Mouse (Mus musculus): ENCODE measurements around the gene Dock10. TPM values are rescaled to one million over a fixed set of nuclear protein-coding genes. Genes with fewer than 3 reads are reported as not detected.
A peak's percentile ranks its signal among the peaks of the same experiment; 100 is the strongest.

The Dock10 gene
- polyA plus RNA-seq, 1 experiment from 2014 or later, result 2.8 TPM

- no peak for ATAC-seq (ENCODE audit: low FRiP score, low TSS enrichment)
- H3K9me3 ChIP-seq (ENCODE audit: control insufficient read depth, low read length), result no peaks in the 10 kb centered on the region
- no peak overlapping the region for H3K4me3 ChIP-seq (ENCODE audit: low read depth, low read length)
- no peak overlapping the region for H3K27ac ChIP-seq (replicated peaks)
- no peak for TF ChIP-seq CTCF (IDR thresholded peaks at IDR 0.05; ENCODE audit: low read depth)
- TF ChIP-seq EP300 (optimal IDR thresholded peaks at IDR 0.05), result no peak
- H3K4me1 ChIP-seq (replicated peaks; ENCODE audit: control insufficient read depth, insufficient read depth), result no peaks in the 10 kb centered on the region
- H3K4me2 ChIP-seq (replicated peaks; ENCODE audit: low read depth), result no peak overlapping the region
- no peak for DNase-seq (ENCODE audit: low spot score)
- H3K27me3 ChIP-seq (ENCODE audit: control insufficient read depth, insufficient read depth, low read length), result no peaks in the 10 kb centered on the region
- WGBS, result 88% methylated on average over 3 of the region's 3 CpGs
- H3K9ac ChIP-seq (ENCODE audit: low read length), result no peak overlapping the region
- H3K36me3 ChIP-seq (ENCODE audit: control insufficient read depth, insufficient read depth, low read length), result no peaks in the 10 kb centered on the region
Measured at GRCm38 (mm10) chr1:80582186-80582585, 176.1 kb downstream of the Dock10 start.

GRCm38 (mm10) chr1:80576898-80577297, 181.4 kb downstream of the Dock10 start:
- Histone ChIP-seq H3K9me3 (ENCODE audit: control insufficient read depth, low read length) (no peaks in the 10 kb centered on the region), H3K4me3 (ENCODE audit: low read depth, low read length) (no peak overlapping the region), H3K4me1 (replicated peaks; ENCODE audit: control insufficient read depth, insufficient read depth) (no peaks in the 10 kb centered on the region), H3K9ac (ENCODE audit: low read length) (no peak overlapping the region), H3K36me3 (ENCODE audit: control insufficient read depth, insufficient read depth, low read length) (no peaks in the 10 kb centered on the region), H3K4me2 (replicated peaks; ENCODE audit: low read depth) (no peak overlapping the region), H3K27me3 (ENCODE audit: control insufficient read depth, insufficient read depth, low read length) (no peaks in the 10 kb centered on the region), H3K27ac (replicated peaks) (no peak overlapping the region)
- TF ChIP-seq CTCF (IDR thresholded peaks at IDR 0.05; ENCODE audit: low read depth), result peak; percentile 52
- no peak for TF ChIP-seq EP300 (optimal IDR thresholded peaks at IDR 0.05)
- DNase-seq (ENCODE audit: low spot score) (no peak), ATAC-seq (ENCODE audit: low FRiP score, low TSS enrichment) (no peak)
- whole genome bisulfite sequencing, result 89% methylated on average over 2 of the region's 2 CpGs

- TF ChIP-seq CTCF (IDR thresholded peaks at IDR 0.05; ENCODE audit: low read depth) (no peak), EP300 (optimal IDR thresholded peaks at IDR 0.05) (no peak)
- H3K4me1 ChIP-seq (replicated peaks; ENCODE audit: control insufficient read depth, insufficient read depth), result no peaks in the 10 kb centered on the region
- DNase-seq (ENCODE audit: low spot score), result no peak
- WGBS, result 93% methylated on average over 1 of the region's 1 CpGs
- no peak for ATAC-seq (ENCODE audit: low FRiP score, low TSS enrichment)
- H3K4me3 ChIP-seq (ENCODE audit: low read depth, low read length), result no peak overlapping the region
- no peak overlapping the region for H3K27ac ChIP-seq (replicated peaks)
- no peaks in the 10 kb centered on the region for H3K36me3 ChIP-seq (ENCODE audit: control insufficient read depth, insufficient read depth, low read length)
- H3K9me3 ChIP-seq (ENCODE audit: control insufficient read depth, low read length), result no peaks in the 10 kb centered on the region
- no peak overlapping the region for H3K4me2 ChIP-seq (replicated peaks; ENCODE audit: low read depth)
- no peaks in the 10 kb centered on the region for H3K27me3 ChIP-seq (ENCODE audit: control insufficient read depth, insufficient read depth, low read length)
- H3K9ac ChIP-seq (ENCODE audit: low read length), result no peak overlapping the region
Measured at GRCm38 (mm10) chr1:80556446-80556845, 201.9 kb downstream of the Dock10 start.

DNA sequence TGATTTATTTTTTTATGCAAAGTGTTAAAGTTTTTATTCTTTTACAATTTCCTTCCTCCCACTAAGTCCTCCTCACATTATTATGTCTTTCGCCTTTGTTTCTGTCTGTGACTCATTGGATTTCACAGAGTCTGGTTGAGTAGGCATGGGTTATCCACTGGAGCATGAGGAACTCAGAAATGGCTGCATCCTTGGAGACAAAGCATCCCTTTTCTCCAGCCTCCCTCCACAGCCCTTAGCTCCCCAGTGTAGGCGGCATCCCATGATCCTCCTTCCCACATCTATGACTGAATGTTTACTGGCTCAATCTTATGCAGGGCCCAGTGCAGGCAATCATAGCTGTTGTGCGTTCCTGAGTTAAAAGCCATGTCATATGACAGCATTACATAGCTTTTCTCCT, 216.8 kb downstream of the Dock10 start:
- Histone ChIP-seq H3K27me3 (ENCODE audit: control insufficient read depth, insufficient read depth, low read length) (no peaks in the 10 kb centered on the region), H3K4me2 (replicated peaks; ENCODE audit: low read depth) (no peak overlapping the region), H3K9ac (ENCODE audit: low read length) (no peak overlapping the region), H3K4me1 (replicated peaks; ENCODE audit: control insufficient read depth, insufficient read depth) (no peaks in the 10 kb centered on the region), H3K4me3 (ENCODE audit: low read depth, low read length) (no peak overlapping the region), H3K9me3 (ENCODE audit: control insufficient read depth, low read length) (no peaks in the 10 kb centered on the region), H3K27ac (replicated peaks) (no peak overlapping the region), H3K36me3 (ENCODE audit: control insufficient read depth, insufficient read depth, low read length) (no peaks in the 10 kb centered on the region)
- DNase-seq (ENCODE audit: low spot score), result no peak
- TF ChIP-seq CTCF (IDR thresholded peaks at IDR 0.05; ENCODE audit: low read depth) (no peak), EP300 (optimal IDR thresholded peaks at IDR 0.05) (no peak)
- no peak for ATAC-seq (ENCODE audit: low FRiP score, low TSS enrichment)
- WGBS, result 90% methylated on average over 3 of the region's 3 CpGs

GRCm38 (mm10) chr1:80522197-80522596, 236.1 kb downstream of the Dock10 start:
- Histone ChIP-seq H3K36me3 (ENCODE audit: control insufficient read depth, insufficient read depth, low read length) (no peaks in the 10 kb centered on the region), H3K27ac (replicated peaks) (no peak overlapping the region), H3K4me2 (replicated peaks; ENCODE audit: low read depth) (no peak overlapping the region), H3K9me3 (ENCODE audit: control insufficient read depth, low read length) (no peaks in the 10 kb centered on the region), H3K4me1 (replicated peaks; ENCODE audit: control insufficient read depth, insufficient read depth) (no peaks in the 10 kb centered on the region), H3K4me3 (ENCODE audit: low read depth, low read length) (no peak overlapping the region), H3K9ac (ENCODE audit: low read length) (no peak overlapping the region), H3K27me3 (ENCODE audit: control insufficient read depth, insufficient read depth, low read length) (no peaks in the 10 kb centered on the region)
- TF ChIP-seq EP300 (optimal IDR thresholded peaks at IDR 0.05) (no peak), CTCF (IDR thresholded peaks at IDR 0.05; ENCODE audit: low read depth) (peak; percentile 49)
- WGBS, result 73% methylated on average over 5 of the region's 5 CpGs
- no peak for ATAC-seq (ENCODE audit: low FRiP score, low TSS enrichment)
- no peak for DNase-seq (ENCODE audit: low spot score)

DNA sequence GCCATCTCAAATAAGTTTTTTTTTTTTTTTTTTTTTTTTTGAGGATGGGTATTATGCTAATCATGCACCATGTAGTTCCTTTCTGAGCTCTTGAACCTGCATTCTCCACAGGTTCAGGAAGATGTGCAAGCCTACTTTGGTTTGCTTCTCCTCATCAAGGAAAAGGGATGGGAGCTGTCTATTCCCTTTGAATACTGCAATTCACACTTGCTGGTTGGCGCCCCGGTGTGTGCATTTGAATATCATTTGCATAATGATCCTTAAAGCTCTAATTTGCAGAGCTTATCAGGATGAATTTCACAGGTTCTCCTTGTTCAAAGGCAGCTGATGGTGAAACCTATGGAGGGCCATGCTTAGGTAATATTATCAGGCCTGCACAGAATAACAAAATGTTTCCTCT, 237.9 kb downstream of the Dock10 start:
- Histone ChIP-seq H3K9me3 (ENCODE audit: control insufficient read depth, low read length) (no peaks in the 10 kb centered on the region), H3K36me3 (ENCODE audit: control insufficient read depth, insufficient read depth, low read length) (no peaks in the 10 kb centered on the region), H3K9ac (ENCODE audit: low read length) (no peak overlapping the region), H3K4me3 (ENCODE audit: low read depth, low read length) (no peak overlapping the region), H3K27ac (replicated peaks) (no peak overlapping the region), H3K4me2 (replicated peaks; ENCODE audit: low read depth) (no peak overlapping the region), H3K4me1 (replicated peaks; ENCODE audit: control insufficient read depth, insufficient read depth) (no peaks in the 10 kb centered on the region), H3K27me3 (ENCODE audit: control insufficient read depth, insufficient read depth, low read length) (no peaks in the 10 kb centered on the region)
- no peak for DNase-seq (ENCODE audit: low spot score)
- TF ChIP-seq EP300 (optimal IDR thresholded peaks at IDR 0.05), result no peak
- no peak for TF ChIP-seq CTCF (IDR thresholded peaks at IDR 0.05; ENCODE audit: low read depth)
- 28% methylated on average over 2 of the region's 2 CpGs for WGBS
- no peak for ATAC-seq (ENCODE audit: low FRiP score, low TSS enrichment)

Measured in stomach, postnatal 0 days (tissue).